Mouse (Mus musculus) liver, adult 2 months (tissue): Measurements from ENCODE around the gene Usp21.

Experiments
- CTCF ChIP-seq: fragments of 200-500 bp; IDR thresholded peaks from 2 replicates; pipeline ENCODE4 v1.5.1; 2011; ENCODE audit warnings: low read depth, low read length, control low read depth
- POLR2A ChIP-seq: fragments of 200-500 bp; IDR thresholded peaks from 2 replicates; pipeline ENCODE4 v1.6.1; 2011; ENCODE audit warnings: low read length, control low read depth; ENCODE audit not compliant: insufficient read depth; ENCODE audit errors: extremely low read depth

DNA sequence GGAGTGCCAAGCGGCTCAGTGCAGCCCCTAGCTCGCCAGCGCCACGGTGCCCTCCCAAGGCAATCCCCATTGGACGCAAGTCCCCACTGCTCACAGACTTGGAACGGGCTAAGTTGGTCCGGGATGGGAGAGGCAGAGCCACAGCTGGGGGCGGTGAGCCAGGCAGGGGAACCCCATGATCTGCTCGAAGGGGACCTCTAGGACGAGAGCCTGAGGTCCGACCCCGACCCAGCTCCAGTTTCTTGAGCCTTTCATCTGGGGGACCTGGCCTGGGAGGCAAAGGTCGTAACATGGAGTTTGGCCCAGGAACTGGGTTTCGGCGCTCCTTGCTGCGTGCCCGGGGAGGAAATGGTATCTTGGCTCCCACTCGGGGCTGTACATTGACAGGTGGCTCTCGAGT lies 1.3 kb downstream of the Usp21 start:
- no peak for TF ChIP-seq CTCF
- TF ChIP-seq POLR2A = no peak
